In genomic region chr5:109867221-109867620, GRCm38 (mm10) we compare ENCODE assay signal across 7 mouse cellular contexts. TPM values are rescaled to one million over a fixed set of nuclear protein-coding genes. Genes with fewer than 3 reads are reported as not detected.
DNase-seq lines count a peak whose midpoint lies in the region; ATAC-seq and TF ChIP-seq lines count a peak whose summit lies in the region.
"Not testable (repeated sequence)": the region's sequence is repeated elsewhere in the genome, so short reads cannot be mapped to it uniquely, and the experiment has no call there.

No protein-coding gene starts in this region.

- not testable (repeated sequence) for H3K9me3 ChIP-seq in G1E (replicated peaks); embryonic facial prominence, embryonic 14.5 days (ENCODE audit: control insufficient read depth, low read length); heart, embryonic 10.5 days; hindbrain, embryonic 16.5 days (ENCODE audit: control insufficient read depth, low read length); limb, embryonic 10.5 days (replicated peaks); lung, embryonic 15.5 days

- H3K79me2 ChIP-seq in myocyte (ENCODE audit: control insufficient read depth, insufficient read depth), result not testable (repeated sequence)

- H3K4me3 ChIP-seq in G1E (ENCODE audit: low read depth, low read length) (peak overlapping the region; percentile 79), myocyte (peak overlapping the region; percentile 38)
- H3K4me3 ChIP-seq in embryonic facial prominence, embryonic 14.5 days (ENCODE audit: low read depth, low read length), result peak overlapping the region; percentile 57
- H3K4me3 ChIP-seq in heart, embryonic 10.5 days, result peak overlapping the region; percentile 71; the same call in 1 of the 2 replicates
- peak overlapping the region; percentile 54 for H3K4me3 ChIP-seq in hindbrain, embryonic 16.5 days (ENCODE audit: low read length)
- H3K4me3 ChIP-seq in limb, embryonic 10.5 days, result peak overlapping the region; percentile 67
- peak overlapping the region; percentile 70 for H3K4me3 ChIP-seq in lung, embryonic 15.5 days

- H3K36me3 ChIP-seq in G1E (replicated peaks); embryonic facial prominence, embryonic 14.5 days (ENCODE audit: control insufficient read depth, insufficient read depth, low read length); heart, embryonic 10.5 days; hindbrain, embryonic 16.5 days (ENCODE audit: control insufficient read depth, insufficient read depth, low read length); limb, embryonic 10.5 days; lung, embryonic 15.5 days; myocyte (ENCODE audit: control insufficient read depth, insufficient read depth): not testable (repeated sequence)

- H3K27me3 ChIP-seq in G1E (ENCODE audit: insufficient read depth, low read length); embryonic facial prominence, embryonic 14.5 days (replicated peaks; ENCODE audit: control insufficient read depth, insufficient read depth, low read length); heart, embryonic 10.5 days (ENCODE audit: insufficient read depth, poor library complexity, severe bottlenecking); hindbrain, embryonic 16.5 days (replicated peaks; ENCODE audit: control insufficient read depth, insufficient read depth, low read length); limb, embryonic 10.5 days (ENCODE audit: low read depth, poor library complexity, severe bottlenecking); lung, embryonic 15.5 days; myocyte (ENCODE audit: control insufficient read depth, insufficient read depth, insufficient read length): not testable (repeated sequence)

- not testable (repeated sequence) for H3ac ChIP-seq in myocyte (ENCODE audit: control insufficient read depth, insufficient read length)

- TF ChIP-seq CTCF in G1E (IDR thresholded peaks at IDR 0.05; ENCODE audit: low read depth, low read length), result not testable (repeated sequence)

- H3K27ac ChIP-seq in embryonic facial prominence, embryonic 14.5 days (replicated peaks; ENCODE audit: low read depth, low read length); heart, embryonic 10.5 days; hindbrain, embryonic 16.5 days (ENCODE audit: low read depth, low read length); limb, embryonic 10.5 days; lung, embryonic 15.5 days: not testable (repeated sequence)

- not testable (repeated sequence) for ATAC-seq in G1E (ENCODE audit: extremely low read depth, insufficient number of reproducible peaks, low FRiP score, poor library complexity, severe bottlenecking); embryonic facial prominence, embryonic 14.5 days (ENCODE audit: low read depth); hindbrain, embryonic 16.5 days; lung, embryonic 15.5 days (ENCODE audit: borderline replicate concordance, extremely low read depth, low FRiP score, low TSS enrichment)

- peak overlapping the region; percentile 61 for H3K4me2 ChIP-seq in embryonic facial prominence, embryonic 14.5 days (ENCODE audit: low read depth, low read length)
- peak overlapping the region; percentile 57 for H3K4me2 ChIP-seq in hindbrain, embryonic 16.5 days (ENCODE audit: low read length)
- H3K4me2 ChIP-seq in lung, embryonic 15.5 days, result peak overlapping the region; percentile 59
- H3K4me2 ChIP-seq in myocyte (ENCODE audit: low read depth), result peak overlapping the region; percentile 80

- H3K4me1 ChIP-seq in G1E (ENCODE audit: insufficient read depth, low read depth, low read length); embryonic facial prominence, embryonic 14.5 days (ENCODE audit: control insufficient read depth, insufficient read depth, low read length); heart, embryonic 10.5 days; hindbrain, embryonic 16.5 days (ENCODE audit: control insufficient read depth, insufficient read depth, low read depth, low read length); limb, embryonic 10.5 days; lung, embryonic 15.5 days: not testable (repeated sequence)

- 0 out of 2 replicates have a peak overlapping the region, but pooled peaks have one; percentile 67 for H3K9ac ChIP-seq in embryonic facial prominence, embryonic 14.5 days (ENCODE audit: low read depth, low read length)
- H3K9ac ChIP-seq in hindbrain, embryonic 16.5 days (ENCODE audit: low read depth, low read length); lung, embryonic 15.5 days: not testable (repeated sequence)

- not testable (repeated sequence) for TF ChIP-seq POLR2A in myocyte (IDR thresholded peaks at IDR 0.05; ENCODE audit: insufficient read length, low read depth)

- not testable (repeated sequence) for DNase-seq in G1E (ENCODE audit: low spot score); embryonic facial prominence, embryonic 14.5 days (ENCODE audit: low spot score); heart, embryonic 10.5 days (ENCODE audit: low spot score); limb, embryonic 10.5 days (ENCODE audit: low spot score)

RNA-seq across cellular contexts. Expression of gene Gm15446, which starts 56.0 kb away (rescaled TPM):
- 20.8 and 29.5 TPM in 2 replicates for total RNA-seq in G1E (2014; fragmentation: Nextera tagmentation)
- 41.4 and 108 TPM in 2 replicates for total RNA-seq in G1E (2017)
- 0.17 and 1.7 TPM in 2 replicates for polyA plus RNA-seq in G1E (2012)
- polyA plus RNA-seq in embryonic facial prominence, embryonic 14.5 days (2014; fragmentation: Nextera tagmentation; extraction: Ambion mirVana), result 0.57 and 0.81 TPM in 2 replicates
- 0.40 and 0.59 TPM in 2 replicates for polyA plus RNA-seq in heart, embryonic 10.5 days (2016; fragmentation: Nextera tagmentation; extraction: Ambion mirVana)
- polyA plus RNA-seq in hindbrain, embryonic 16.5 days (2015; fragmentation: Nextera tagmentation; extraction: Ambion mirVana), result 0.43 and 0.54 TPM in 2 replicates
- 0.79 and 0.97 TPM in 2 replicates for polyA plus RNA-seq in limb, embryonic 10.5 days (2016; fragmentation: Nextera tagmentation; extraction: Ambion mirVana)
- 0.59 and 0.62 TPM in 2 replicates for polyA plus RNA-seq in lung, embryonic 15.5 days (2015; fragmentation: Nextera tagmentation; extraction: Ambion mirVana)
- 0.96 TPM for polyA plus RNA-seq in myocyte (2012; fragmentation: generic; extraction: Trizol)
